Mouse (Mus musculus): ENCODE results near the gene Ptpn21. TPM values are rescaled to one million over a fixed set of nuclear protein-coding genes. Genes with fewer than 3 reads are reported as not detected.

The Ptpn21 gene
- total and polyA plus RNA-seq, 3 experiments: 1.2 to 3.8 TPM; not detected in 1

DNA sequence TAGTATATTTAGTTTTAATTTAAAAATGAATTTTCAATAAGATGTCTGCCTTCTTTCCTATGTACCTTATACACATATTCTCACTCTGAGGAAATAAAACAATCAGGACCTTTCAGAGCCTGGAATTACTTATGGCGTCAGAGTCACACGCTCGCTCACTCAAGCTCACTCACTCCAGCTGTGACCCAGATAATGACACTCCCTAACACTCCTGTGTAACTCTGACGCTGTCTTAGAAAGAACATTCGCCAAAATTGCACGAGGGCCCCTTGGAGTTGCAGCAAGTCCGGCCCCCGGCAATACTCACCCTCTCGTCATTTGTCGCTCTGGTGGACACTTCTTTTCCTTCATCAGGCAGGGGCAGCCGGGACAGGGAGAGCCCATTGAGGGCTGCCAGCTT, 54.0 kb downstream of the Ptpn21 start:
- no peaks in the 10 kb centered on the region for H3K27me3 ChIP-seq (ENCODE audit: control insufficient read depth in 1 of 2, insufficient read depth in 2 of 2, low read length in 2 of 2)
- no peak overlapping the region for H3K9ac ChIP-seq (ENCODE audit: control insufficient read depth, low read depth, low read length, poor library complexity, severe bottlenecking)
- H3K4me3 ChIP-seq (ENCODE audit: control insufficient read depth in 1 of 2, insufficient read depth in 1 of 2, low read depth in 2 of 2, low read length in 2 of 2): no peak overlapping the region
- no peak for TF ChIP-seq MEF2A (IDR thresholded peaks at IDR 0.05; ENCODE audit: extremely low read depth, insufficient replicate concordance, low read depth, low read length, poor library complexity, severe bottlenecking)
- no peak for TF ChIP-seq CHD1 (IDR thresholded peaks at IDR 0.05; ENCODE audit: low read depth, low read length)
- no peak for TF ChIP-seq MAX (IDR thresholded peaks at IDR 0.05; ENCODE audit: low read length)
- TF ChIP-seq TBP (IDR thresholded peaks at IDR 0.05; ENCODE audit: low read depth, low read length): no peak
- TF ChIP-seq UBTF (IDR thresholded peaks at IDR 0.05; ENCODE audit: borderline replicate concordance, insufficient read depth, low read depth, low read length): no peak
- TF ChIP-seq MXI1 (IDR thresholded peaks at IDR 0.05; ENCODE audit: low read depth, low read length): no peak
- TF ChIP-seq SIN3A (IDR thresholded peaks at IDR 0.05; ENCODE audit: low read length): no peak
- no peak for TF ChIP-seq NELFE (IDR thresholded peaks at IDR 0.05; ENCODE audit: low read depth, low read length)
- no peak for TF ChIP-seq POLR2AphosphoS5 (IDR thresholded peaks at IDR 0.05; ENCODE audit: borderline replicate concordance, low read depth, low read length)
- no peak for TF ChIP-seq JUND (IDR thresholded peaks at IDR 0.05; ENCODE audit: low read depth, low read length)
- TF ChIP-seq POLR2AphosphoS2 (IDR thresholded peaks at IDR 0.05; ENCODE audit: low read length): no peak
- TF ChIP-seq EP300 (IDR thresholded peaks at IDR 0.05; ENCODE audit: low read depth in 1 of 2, low read length in 2 of 2): no peak
- no peak for TF ChIP-seq KAT2A (conservative IDR thresholded peaks at IDR 0.05; ENCODE audit: low read depth, low read length)
- no peak for TF ChIP-seq MAFK (IDR thresholded peaks at IDR 0.05; ENCODE audit: borderline replicate concordance, low read depth, low read length)
- no peak for TF ChIP-seq ZNF384 (IDR thresholded peaks at IDR 0.05; ENCODE audit: low read depth, low read length)
- TF ChIP-seq SMC3 (IDR thresholded peaks at IDR 0.05; ENCODE audit: low read depth, low read length): no peak
- no peak for TF ChIP-seq ZMIZ1 (IDR thresholded peaks at IDR 0.05; ENCODE audit: low read depth, low read length)
- TF ChIP-seq TAL1 (IDR thresholded peaks at IDR 0.05; ENCODE audit: low read length): no peak
- H3K79me2 ChIP-seq (ENCODE audit: control insufficient read depth, insufficient read depth, low read length, poor library complexity): no peaks in the 10 kb centered on the region
- H3K27ac ChIP-seq (ENCODE audit: control insufficient read depth, low read depth, low read length): no peak overlapping the region
- no peaks in the 10 kb centered on the region for H3K4me1 ChIP-seq (ENCODE audit: control insufficient read depth in 1 of 2, insufficient read depth in 2 of 2, low read length in 2 of 2)
- no peaks in the 10 kb centered on the region for H3K36me3 ChIP-seq (ENCODE audit: control insufficient read depth in 1 of 2, insufficient read depth in 2 of 2, low read length in 2 of 2)
- H3K9me3 ChIP-seq (replicated peaks; ENCODE audit: insufficient read depth, low read length): no peaks in the 10 kb centered on the region
- DNase-seq (ENCODE audit: low read depth, low spot score): no peak

DNA sequence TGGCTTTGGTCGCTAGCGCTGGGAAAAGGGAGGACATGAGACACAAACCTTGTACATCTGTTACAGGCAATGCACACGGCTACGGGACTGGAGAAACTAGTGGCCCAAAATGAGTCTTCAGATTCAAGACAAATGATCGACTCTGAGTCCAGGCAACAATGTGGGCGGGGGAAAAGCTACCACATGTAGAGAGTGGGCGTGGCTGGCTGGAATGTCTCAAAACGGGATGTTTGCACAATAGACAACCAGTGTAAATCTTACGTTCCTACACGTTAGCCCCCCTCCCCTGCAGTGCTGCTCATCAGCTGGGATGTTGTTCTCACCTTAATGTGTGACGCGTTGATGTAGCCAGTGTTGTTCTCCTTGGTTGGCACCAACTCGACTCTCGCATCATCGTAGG, 55.0 kb downstream of the Ptpn21 start:
- H3K27ac ChIP-seq (ENCODE audit: control insufficient read depth, low read depth, low read length): no peak overlapping the region

More for the DNA sequence above, 55.0 kb downstream of the Ptpn21 start:
- no peak overlapping the region for H3K4me3 ChIP-seq (ENCODE audit: control insufficient read depth in 1 of 2, insufficient read depth in 1 of 2, low read depth in 2 of 2, low read length in 2 of 2)
- no peak for DNase-seq (ENCODE audit: low read depth, low spot score)
- H3K9ac ChIP-seq (ENCODE audit: control insufficient read depth, low read depth, low read length, poor library complexity, severe bottlenecking): no peak overlapping the region
- no peaks in the 10 kb centered on the region for H3K4me1 ChIP-seq (ENCODE audit: control insufficient read depth in 1 of 2, insufficient read depth in 2 of 2, low read length in 2 of 2)
- no peak for TF ChIP-seq POLR2AphosphoS5 (IDR thresholded peaks at IDR 0.05; ENCODE audit: borderline replicate concordance, low read depth, low read length)
- TF ChIP-seq RAD21 (IDR thresholded peaks at IDR 0.05; ENCODE audit: low read depth, low read length): no peak
- no peak for TF ChIP-seq ELF1 (IDR thresholded peaks at IDR 0.05; ENCODE audit: low read depth, low read length)
- TF ChIP-seq TAL1 (IDR thresholded peaks at IDR 0.05; ENCODE audit: low read length): no peak
- no peak for TF ChIP-seq POLR2A (IDR thresholded peaks at IDR 0.05; ENCODE audit: control insufficient read depth in 1 of 2, insufficient read depth in 1 of 2, low read depth in 1 of 2, low read length in 2 of 2, poor library complexity in 1 of 2)
- no peak for TF ChIP-seq CTCF (IDR thresholded peaks at IDR 0.05 in 2 of 3, conservative IDR thresholded peaks at IDR 0.05 in 1 of 3; ENCODE audit: control insufficient read depth in 1 of 3, insufficient read depth in 1 of 3, low read depth in 2 of 3, low read length in 3 of 3, poor library complexity in 1 of 3, severe bottlenecking in 1 of 3)
- TF ChIP-seq ZNF384 (IDR thresholded peaks at IDR 0.05; ENCODE audit: low read depth, low read length): no peak
- no peak for TF ChIP-seq USF1 (IDR thresholded peaks at IDR 0.05; ENCODE audit: low read depth, low read length)
- TF ChIP-seq MEF2A (IDR thresholded peaks at IDR 0.05; ENCODE audit: extremely low read depth, insufficient replicate concordance, low read depth, low read length, poor library complexity, severe bottlenecking): no peak
- no peak for TF ChIP-seq SIN3A (IDR thresholded peaks at IDR 0.05; ENCODE audit: low read length)
- no peak for TF ChIP-seq JUND (IDR thresholded peaks at IDR 0.05; ENCODE audit: low read depth, low read length)
- TF ChIP-seq UBTF (IDR thresholded peaks at IDR 0.05; ENCODE audit: borderline replicate concordance, insufficient read depth, low read depth, low read length): no peak
- TF ChIP-seq USF2 (IDR thresholded peaks at IDR 0.05; ENCODE audit: borderline replicate concordance in 1 of 2, insufficient read depth in 1 of 2, low read depth in 1 of 2, low read length in 2 of 2): no peak
- no peak for TF ChIP-seq POLR2AphosphoS2 (IDR thresholded peaks at IDR 0.05; ENCODE audit: low read length)
- no peak for TF ChIP-seq HCFC1 (IDR thresholded peaks at IDR 0.05; ENCODE audit: low read depth, low read length)
- TF ChIP-seq NRF1 (IDR thresholded peaks at IDR 0.05; ENCODE audit: insufficient read depth, low read depth, low read length, poor library complexity, severe bottlenecking): no peak
- no peak for TF ChIP-seq GABPA (IDR thresholded peaks at IDR 0.05; ENCODE audit: low read depth, low read length)
- TF ChIP-seq ZC3H11A (IDR thresholded peaks at IDR 0.05; ENCODE audit: low read depth, low read length): no peak
- TF ChIP-seq MAX (IDR thresholded peaks at IDR 0.05; ENCODE audit: low read length): no peak
- H3K27me3 ChIP-seq (ENCODE audit: control insufficient read depth in 1 of 2, insufficient read depth in 2 of 2, low read length in 2 of 2): no peaks in the 10 kb centered on the region
- H3K79me2 ChIP-seq (ENCODE audit: control insufficient read depth, insufficient read depth, low read length, poor library complexity): no peaks in the 10 kb centered on the region
- H3K9me3 ChIP-seq (replicated peaks; ENCODE audit: insufficient read depth, low read length): no peaks in the 10 kb centered on the region
- no peaks in the 10 kb centered on the region for H3K36me3 ChIP-seq (ENCODE audit: control insufficient read depth in 1 of 2, insufficient read depth in 2 of 2, low read length in 2 of 2)
